Mouse (Mus musculus): Measurements from ENCODE around the gene U2af1. TPM values are rescaled to one million over a fixed set of nuclear protein-coding genes. Genes with fewer than 3 reads are reported as not detected.

Gene U2af1
- total and polyA plus RNA-seq, 3 experiments, result 104 to 261 (median 130) TPM

- no peak for TF ChIP-seq GATA2 (IDR thresholded peaks at IDR 0.05; ENCODE audit: borderline replicate concordance, low read depth, low read length)
- TF ChIP-seq GATA1 (IDR thresholded peaks at IDR 0.05; ENCODE audit: borderline replicate concordance, low read length), result no peak
- no peak for TF ChIP-seq POLR2AphosphoS5 (IDR thresholded peaks at IDR 0.05; ENCODE audit: insufficient replicate concordance, low read depth, low read length)
- peak; percentile 71 for TF ChIP-seq CTCF (IDR thresholded peaks at IDR 0.05; ENCODE audit: low read depth, low read length)
- no peak for TF ChIP-seq TAL1 (conservative IDR thresholded peaks at IDR 0.05; ENCODE audit: low read depth, low read length)
- DNase-seq (ENCODE audit: low spot score) (peak; percentile 60), ATAC-seq (ENCODE audit: extremely low read depth, insufficient number of reproducible peaks, low FRiP score, poor library complexity, severe bottlenecking) (no peak; the same call in 1 of the 2 replicates)
- Histone ChIP-seq H3K27me3 (ENCODE audit: insufficient read depth, low read length) (peaks cover 25% of the 10 kb centered on the region), H3K9me3 (replicated peaks) (no peaks in the 10 kb centered on the region), H3K4me1 (ENCODE audit: insufficient read depth, low read depth, low read length) (peaks cover 5% of the 10 kb centered on the region), H3K36me3 (replicated peaks) (no peaks in the 10 kb centered on the region), H3K4me3 (ENCODE audit: low read depth, low read length) (no peak overlapping the region)
These were observed 27.0 kb upstream of the U2af1 start for GRCm38 (mm10) chr17:31685514-31686224.

GRCm38 (mm10) chr17:31680450-31680849 lies 21.8 kb upstream of the U2af1 start:
- Histone ChIP-seq H3K4me3 (ENCODE audit: low read depth, low read length) (no peak overlapping the region), H3K36me3 (replicated peaks) (no peaks in the 10 kb centered on the region), H3K4me1 (ENCODE audit: insufficient read depth, low read depth, low read length) (peaks cover 4% of the 10 kb centered on the region; the same call in 1 of the 2 replicates), H3K9me3 (replicated peaks) (no peaks in the 10 kb centered on the region), H3K27me3 (ENCODE audit: insufficient read depth, low read length) (peaks cover 20% of the 10 kb centered on the region)
- no peak for ATAC-seq (ENCODE audit: extremely low read depth, insufficient number of reproducible peaks, low FRiP score, poor library complexity, severe bottlenecking)
- no peak for DNase-seq (ENCODE audit: low spot score)
- TF ChIP-seq GATA2 (IDR thresholded peaks at IDR 0.05; ENCODE audit: borderline replicate concordance, low read depth, low read length) (no peak), POLR2AphosphoS5 (IDR thresholded peaks at IDR 0.05; ENCODE audit: insufficient replicate concordance, low read depth, low read length) (no peak), GATA1 (IDR thresholded peaks at IDR 0.05; ENCODE audit: borderline replicate concordance, low read length) (no peak), TAL1 (conservative IDR thresholded peaks at IDR 0.05; ENCODE audit: low read depth, low read length) (no peak), CTCF (IDR thresholded peaks at IDR 0.05; ENCODE audit: low read depth, low read length) (no peak)

GRCm38 (mm10) chr17:31677507-31677906 lies 18.8 kb upstream of the U2af1 start, which contains the start of gene Cryaa:
Gene Cryaa, plus strand, starts transcription at chr17:31677807.
- Histone ChIP-seq H3K9me3 (replicated peaks) (no peaks in the 10 kb centered on the region), H3K36me3 (replicated peaks) (no peaks in the 10 kb centered on the region), H3K4me1 (ENCODE audit: insufficient read depth, low read depth, low read length) (peaks cover 4% of the 10 kb centered on the region; the same call in 1 of the 2 replicates), H3K27me3 (ENCODE audit: insufficient read depth, low read length) (peaks cover 31% of the 10 kb centered on the region), H3K4me3 (ENCODE audit: low read depth, low read length) (no peak within 1 kb of the TSS)
- ATAC-seq (ENCODE audit: extremely low read depth, insufficient number of reproducible peaks, low FRiP score, poor library complexity, severe bottlenecking), result no peak
- no peak for DNase-seq (ENCODE audit: low spot score)
- TF ChIP-seq GATA1 (IDR thresholded peaks at IDR 0.05; ENCODE audit: borderline replicate concordance, low read length) (no peak), TAL1 (conservative IDR thresholded peaks at IDR 0.05; ENCODE audit: low read depth, low read length) (no peak), CTCF (IDR thresholded peaks at IDR 0.05; ENCODE audit: low read depth, low read length) (no peak), GATA2 (IDR thresholded peaks at IDR 0.05; ENCODE audit: borderline replicate concordance, low read depth, low read length) (no peak), POLR2AphosphoS5 (IDR thresholded peaks at IDR 0.05; ENCODE audit: insufficient replicate concordance, low read depth, low read length) (no peak)

- no peak for ATAC-seq (ENCODE audit: extremely low read depth, insufficient number of reproducible peaks, low FRiP score, poor library complexity, severe bottlenecking)
- no peaks in the 10 kb centered on the region for H3K4me1 ChIP-seq (ENCODE audit: insufficient read depth, low read depth, low read length)
- no peak for DNase-seq (ENCODE audit: low spot score)
- H3K27me3 ChIP-seq (ENCODE audit: insufficient read depth, low read length), result peaks cover 35% of the 10 kb centered on the region
- H3K36me3 ChIP-seq (replicated peaks), result no peaks in the 10 kb centered on the region
- H3K9me3 ChIP-seq (replicated peaks), result no peaks in the 10 kb centered on the region
- no peak for TF ChIP-seq TAL1 (conservative IDR thresholded peaks at IDR 0.05; ENCODE audit: low read depth, low read length)
- TF ChIP-seq GATA1 (IDR thresholded peaks at IDR 0.05; ENCODE audit: borderline replicate concordance, low read length), result no peak
- no peak for TF ChIP-seq CTCF (IDR thresholded peaks at IDR 0.05; ENCODE audit: low read depth, low read length)
- no peak for TF ChIP-seq GATA2 (IDR thresholded peaks at IDR 0.05; ENCODE audit: borderline replicate concordance, low read depth, low read length)
- no peak for TF ChIP-seq POLR2AphosphoS5 (IDR thresholded peaks at IDR 0.05; ENCODE audit: insufficient replicate concordance, low read depth, low read length)
- no peak overlapping the region for H3K4me3 ChIP-seq (ENCODE audit: low read depth, low read length)
These were observed 15.7 kb upstream of the U2af1 start for GRCm38 (mm10) chr17:31674426-31674825.

- Histone ChIP-seq H3K27me3 (ENCODE audit: insufficient read depth, low read length) (peaks cover 32% of the 10 kb centered on the region), H3K4me3 (ENCODE audit: low read depth, low read length) (no peak overlapping the region), H3K36me3 (replicated peaks) (no peaks in the 10 kb centered on the region), H3K4me1 (ENCODE audit: insufficient read depth, low read depth, low read length) (no peaks in the 10 kb centered on the region), H3K9me3 (replicated peaks) (no peaks in the 10 kb centered on the region)
- no peak for ATAC-seq (ENCODE audit: extremely low read depth, insufficient number of reproducible peaks, low FRiP score, poor library complexity, severe bottlenecking)
- no peak for DNase-seq (ENCODE audit: low spot score)
- TF ChIP-seq GATA1 (IDR thresholded peaks at IDR 0.05; ENCODE audit: borderline replicate concordance, low read length), result no peak
- no peak for TF ChIP-seq TAL1 (conservative IDR thresholded peaks at IDR 0.05; ENCODE audit: low read depth, low read length)
- no peak for TF ChIP-seq POLR2AphosphoS5 (IDR thresholded peaks at IDR 0.05; ENCODE audit: insufficient replicate concordance, low read depth, low read length)
- no peak for TF ChIP-seq GATA2 (IDR thresholded peaks at IDR 0.05; ENCODE audit: borderline replicate concordance, low read depth, low read length)
These were observed 13.6 kb upstream of the U2af1 start for GRCm38 (mm10) chr17:31672279-31672678.

- no peak for DNase-seq (ENCODE audit: low spot score)
- Histone ChIP-seq H3K27me3 (ENCODE audit: insufficient read depth, low read length) (peaks cover 32% of the 10 kb centered on the region), H3K9me3 (replicated peaks) (no peaks in the 10 kb centered on the region), H3K4me3 (ENCODE audit: low read depth, low read length) (no peak overlapping the region), H3K36me3 (replicated peaks) (no peaks in the 10 kb centered on the region), H3K4me1 (ENCODE audit: insufficient read depth, low read depth, low read length) (no peaks in the 10 kb centered on the region)
- TF ChIP-seq GATA1 (IDR thresholded peaks at IDR 0.05; ENCODE audit: borderline replicate concordance, low read length) (no peak), GATA2 (IDR thresholded peaks at IDR 0.05; ENCODE audit: borderline replicate concordance, low read depth, low read length) (no peak), CTCF (IDR thresholded peaks at IDR 0.05; ENCODE audit: low read depth, low read length) (no peak), TAL1 (conservative IDR thresholded peaks at IDR 0.05; ENCODE audit: low read depth, low read length) (no peak)
- no peak for ATAC-seq (ENCODE audit: extremely low read depth, insufficient number of reproducible peaks, low FRiP score, poor library complexity, severe bottlenecking)
These were observed 13.0 kb upstream of the U2af1 start for GRCm38 (mm10) chr17:31671698-31672097.
